Mouse (Mus musculus) gastrocnemius, adult 2 months (tissue): Measurements from ENCODE around the gene E130218I03Rik. TPM values are rescaled to one million over a fixed set of nuclear protein-coding genes. Genes with fewer than 3 reads are reported as not detected.

Experiments
- DNase-seq: peaks from one replicate; pipeline ENCODE4 v3.0.0; 2022
- H3K27ac ChIP-seq: fragments of 200-600 bp; 2 replicates; pipeline ENCODE4 v1.8.1; 2022; ENCODE audit warnings: mild to moderate bottlenecking
- H3K4me3 ChIP-seq: fragments of 200-600 bp; 2 replicates; pipeline ENCODE4 v1.8.1; 2022; ENCODE audit warnings: mild to moderate bottlenecking, moderate library complexity
- CTCF ChIP-seq: fragments of 200-600 bp; IDR thresholded peaks from 2 replicates; pipeline ENCODE4 v1.8.1; 2022; ENCODE audit warnings: antibody characterized with exemption, mild to moderate bottlenecking, moderate library complexity
- intact Hi-C: fragments of 180-260 bp; cut with DNase I; formaldehyde crosslinking; loops from one replicate; pipeline ENCODE4 v1.15.1; 2025
- long read RNA-seq, 2 experiments: library from polyadenylated mRNA; stranded (forward); transcript quantifications; one replicate each; pipeline ENCODE4 v2.0.0; 2021
- total RNA-seq, 2 experiments: library from RNA; stranded (reverse); gene quantifications; 2 replicates each; pipeline ENCODE4 v1.2.3; 2021

E130218I03Rik gene
- total RNA-seq, result under 1 TPM in 1 of 2 experiments, not detected in 1; 0.26 TPM
- long read RNA-seq, experiment 1, result 0 reads
- long read RNA-seq, experiment 2, result 0 reads

- H3K27ac ChIP-seq, result peak within 1 kb of the TSS; percentile 35; the same call in 1 of the 2 replicates
- intact Hi-C loops, result no loop called here
- no peak for TF ChIP-seq CTCF
- peak within 1 kb of the TSS; percentile 89; the same call in 1 of the 2 replicates for H3K4me3 ChIP-seq
- DNase-seq, result peak; percentile 67
These were observed at the start of gene E130218I03Rik for GRCm38 (mm10) chr4:134243516-134244250. TSS of gene E130218I03Rik (plus strand) at chr4:134243662.

- TF ChIP-seq CTCF, result no peak
- H3K4me3 ChIP-seq, result no peak overlapping the region
- no peak overlapping the region for H3K27ac ChIP-seq
- intact Hi-C loops, result no loop called here
- no peak for DNase-seq
These were observed 44.1 kb upstream of the E130218I03Rik start for GRCm38 (mm10) chr4:134199371-134199770.

GRCm38 (mm10) chr4:134202904-134203303, 40.6 kb upstream of the E130218I03Rik start, which contains the start of gene Gm7534:
TSS of gene Gm7534 (minus strand) at chr4:134203004.
- no peak for DNase-seq
- no peak for TF ChIP-seq CTCF
- intact Hi-C loops, result no loop called here
- no peak within 1 kb of the TSS for H3K4me3 ChIP-seq
- no peak within 1 kb of the TSS for H3K27ac ChIP-seq

GRCm38 (mm10) chr4:134203340-134203896, 40.0 kb upstream of the E130218I03Rik start:
- intact Hi-C loops, result no loop called here
- Histone ChIP-seq H3K4me3 (no peak overlapping the region), H3K27ac (no peak overlapping the region)
- no peak for TF ChIP-seq CTCF
- DNase-seq, result no peak

- DNase-seq, result no peak
- no peak overlapping the region for H3K4me3 ChIP-seq
- H3K27ac ChIP-seq, result no peak overlapping the region
- intact Hi-C loops, result no loop called here
- TF ChIP-seq CTCF, result no peak
These were observed 36.9 kb upstream of the E130218I03Rik start for GRCm38 (mm10) chr4:134206488-134207053.

GRCm38 (mm10) chr4:134222793-134223600, 20.5 kb upstream of the E130218I03Rik start:
- no peak overlapping the region for H3K4me3 ChIP-seq
- no peak for DNase-seq
- H3K27ac ChIP-seq, result no peak overlapping the region
- no peak for TF ChIP-seq CTCF
- intact Hi-C loops, result no loop called here

- intact Hi-C loops, result no loop called here
- H3K4me3 ChIP-seq, result no peak within 1 kb of the TSS
- no peak within 1 kb of the TSS for H3K27ac ChIP-seq
- TF ChIP-seq CTCF, result no peak
- DNase-seq, result no peak
These were observed 16.3 kb upstream of the E130218I03Rik start, which contains the start of gene Catsper4 for GRCm38 (mm10) chr4:134227194-134227593. TSS of gene Catsper4 (minus strand) at chr4:134227383.

- intact Hi-C loops, result loop anchor here (5.0 kb wide), 1 partner anchor 38 kb away; no protein-coding TSS in a partner anchor
- TF ChIP-seq CTCF, result no peak
- Histone ChIP-seq H3K27ac (no peak overlapping the region), H3K4me3 (no peak overlapping the region)
- no peak for DNase-seq
These were observed 13.0 kb upstream of the E130218I03Rik start for GRCm38 (mm10) chr4:134230431-134230830.

GRCm38 (mm10) chr4:134234876-134235275, 8.6 kb upstream of the E130218I03Rik start:
- Histone ChIP-seq H3K4me3 (no peak overlapping the region; the same call in 1 of the 2 replicates), H3K27ac (peak overlapping the region; percentile 97)
- peak; percentile 87 for DNase-seq
- intact Hi-C loops, result loop anchor here (5.0 kb wide), 1 partner anchor 43 kb away; no protein-coding TSS in a partner anchor
- TF ChIP-seq CTCF, result no peak

GRCm38 (mm10) chr4:134237582-134238278, 5.7 kb upstream of the E130218I03Rik start:
- TF ChIP-seq CTCF, result no peak
- Histone ChIP-seq H3K4me3 (peak overlapping the region; percentile 79), H3K27ac (peak overlapping the region; percentile 97)
- DNase-seq, result peak; percentile 69
- intact Hi-C loops, result no loop called here

GRCm38 (mm10) chr4:134238279-134238651, 5.2 kb upstream of the E130218I03Rik start, which contains the start of gene Cnksr1:
TSS of gene Cnksr1 (minus strand) at chr4:134238399.
- intact Hi-C loops, result no loop called here
- peak within 1 kb of the TSS; percentile 97 for H3K27ac ChIP-seq
- no peak for TF ChIP-seq CTCF
- peak within 1 kb of the TSS; percentile 79 for H3K4me3 ChIP-seq
- peak; percentile 92 for DNase-seq
